Mouse (Mus musculus): ENCODE results near the gene Ccdc81. TPM values are rescaled to one million over a fixed set of nuclear protein-coding genes. Genes with fewer than 3 reads are reported as not detected.
A peak's percentile ranks its signal among the peaks of the same experiment; 100 is the strongest.

Ccdc81 gene
- polyA plus RNA-seq, 1 experiment from 2014 or later = 0.48 TPM

GRCm38 (mm10) chr7:89835566-89835965, 67.9 kb downstream of the Ccdc81 start:
- Histone ChIP-seq H3K36me3 (ENCODE audit: control insufficient read depth, insufficient read depth, low read length) (no peaks in the 10 kb centered on the region), H3K9ac (ENCODE audit: low read length) (no peak overlapping the region), H3K9me3 (replicated peaks; ENCODE audit: control insufficient read depth, low read length) (no peaks in the 10 kb centered on the region), H3K4me1 (ENCODE audit: control insufficient read depth, insufficient read depth, low read length) (no peaks in the 10 kb centered on the region), H3K4me2 (ENCODE audit: low read length) (no peak overlapping the region), H3K27me3 (replicated peaks; ENCODE audit: control insufficient read depth, insufficient read depth, low read length) (no peaks in the 10 kb centered on the region), H3K4me3 (ENCODE audit: low read depth, low read length) (no peak overlapping the region), H3K27ac (ENCODE audit: low read depth, low read length) (no peak overlapping the region)
- DNase-seq (ENCODE audit: low spot score) (no peak), ATAC-seq (no peak)
- 72% methylated on average over 8 of the region's 8 CpGs for WGBS

GRCm38 (mm10) chr7:89833521-89833920, 69.9 kb downstream of the Ccdc81 start:
- no peak for DNase-seq (ENCODE audit: low spot score)
- Histone ChIP-seq H3K27me3 (replicated peaks; ENCODE audit: control insufficient read depth, insufficient read depth, low read length) (no peaks in the 10 kb centered on the region), H3K27ac (ENCODE audit: low read depth, low read length) (no peak overlapping the region), H3K4me3 (ENCODE audit: low read depth, low read length) (no peak overlapping the region), H3K9me3 (replicated peaks; ENCODE audit: control insufficient read depth, low read length) (no peaks in the 10 kb centered on the region), H3K4me2 (ENCODE audit: low read length) (no peak overlapping the region), H3K9ac (ENCODE audit: low read length) (no peak overlapping the region), H3K36me3 (ENCODE audit: control insufficient read depth, insufficient read depth, low read length) (no peaks in the 10 kb centered on the region), H3K4me1 (ENCODE audit: control insufficient read depth, insufficient read depth, low read length) (no peaks in the 10 kb centered on the region)
- WGBS = 88% methylated on average over 8 of the region's 8 CpGs
- ATAC-seq = no peak

GRCm38 (mm10) chr7:89829201-89829600, 74.2 kb downstream of the Ccdc81 start:
- peak; percentile 35 for DNase-seq (ENCODE audit: low spot score)

GRCm38 (mm10) chr7:89828436-89829065, 74.9 kb downstream of the Ccdc81 start:
- WGBS = 79% methylated on average over 4 of the region's 4 CpGs
- Histone ChIP-seq H3K4me1 (ENCODE audit: control insufficient read depth, insufficient read depth, low read length) (no peaks in the 10 kb centered on the region), H3K4me2 (ENCODE audit: low read length) (no peak overlapping the region), H3K36me3 (ENCODE audit: control insufficient read depth, insufficient read depth, low read length) (no peaks in the 10 kb centered on the region), H3K27ac (ENCODE audit: low read depth, low read length) (no peak overlapping the region), H3K4me3 (ENCODE audit: low read depth, low read length) (no peak overlapping the region), H3K9me3 (replicated peaks; ENCODE audit: control insufficient read depth, low read length) (no peaks in the 10 kb centered on the region), H3K27me3 (replicated peaks; ENCODE audit: control insufficient read depth, insufficient read depth, low read length) (no peaks in the 10 kb centered on the region), H3K9ac (ENCODE audit: low read length) (no peak overlapping the region)
- DNase-seq (ENCODE audit: low spot score) (peak; percentile 12), ATAC-seq (no peak)

More at GRCm38 (mm10) chr7:89829201-89829600, 74.2 kb downstream of the Ccdc81 start:
- H3K9me3 ChIP-seq (replicated peaks; ENCODE audit: control insufficient read depth, low read length) = no peaks in the 10 kb centered on the region
- H3K9ac ChIP-seq (ENCODE audit: low read length) = no peak overlapping the region
- H3K4me2 ChIP-seq (ENCODE audit: low read length) = no peak overlapping the region
- H3K27ac ChIP-seq (ENCODE audit: low read depth, low read length) = no peak overlapping the region
- H3K4me1 ChIP-seq (ENCODE audit: control insufficient read depth, insufficient read depth, low read length) = no peaks in the 10 kb centered on the region
- WGBS = 66% methylated on average over 7 of the region's 7 CpGs
- no peaks in the 10 kb centered on the region for H3K36me3 ChIP-seq (ENCODE audit: control insufficient read depth, insufficient read depth, low read length)
- H3K4me3 ChIP-seq (ENCODE audit: low read depth, low read length) = no peak overlapping the region
- no peaks in the 10 kb centered on the region for H3K27me3 ChIP-seq (replicated peaks; ENCODE audit: control insufficient read depth, insufficient read depth, low read length)
- ATAC-seq = peak; percentile 54

Other genes starting within 250 kb of the Ccdc81 start
- 171 and 174 TPM in 2 replicates for gene Hikeshi, start 37.6 kb upstream of the Ccdc81 start, polyA plus RNA-seq (2014; fragmentation: Nextera tagmentation; extraction: Ambion mirVana)
- 41.2 and 43.5 TPM in 2 replicates for gene Eed, start 77.4 kb upstream of the Ccdc81 start, polyA plus RNA-seq (2014; fragmentation: Nextera tagmentation; extraction: Ambion mirVana)
- 43.3 and 50.4 TPM in 2 replicates for gene Picalm, start 226.6 kb upstream of the Ccdc81 start, polyA plus RNA-seq (2014; fragmentation: Nextera tagmentation; extraction: Ambion mirVana)